Mouse (Mus musculus): ENCODE data around the gene Lrrc66. TPM values are rescaled to one million over a fixed set of nuclear protein-coding genes. Genes with fewer than 3 reads are reported as not detected.

The Lrrc66 gene
- polyA plus RNA-seq (2012; rRNA removed): 0.04 TPM in 2 replicates

DNA sequence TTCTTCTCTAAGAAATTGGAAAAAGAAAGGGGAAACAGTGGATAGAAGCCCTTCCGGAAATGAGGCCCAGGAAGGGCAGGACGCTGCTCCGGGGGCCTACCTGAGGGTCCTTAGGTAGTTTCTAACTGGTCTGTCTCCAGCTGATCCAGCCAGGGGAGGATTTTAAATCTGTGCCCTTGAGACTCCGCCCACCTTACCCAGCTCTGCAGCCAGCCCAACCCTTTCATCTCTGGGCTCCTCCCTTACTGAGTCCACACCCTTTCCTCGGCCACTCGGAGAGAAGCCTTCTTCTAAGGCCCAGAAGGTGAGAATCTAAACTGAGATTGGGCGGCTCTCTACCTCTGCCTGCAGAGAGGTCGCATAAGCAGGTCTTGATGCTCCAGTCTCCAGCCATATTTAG, at the start of gene Lrrc66:
Gene Lrrc66, minus strand, starts transcription at position 236 of the 400 bp plus-strand sequence.
- no peak for DNase-seq (ENCODE audit: extremely low spot score in 1 of 2, low spot score in 1 of 2)

DNA sequence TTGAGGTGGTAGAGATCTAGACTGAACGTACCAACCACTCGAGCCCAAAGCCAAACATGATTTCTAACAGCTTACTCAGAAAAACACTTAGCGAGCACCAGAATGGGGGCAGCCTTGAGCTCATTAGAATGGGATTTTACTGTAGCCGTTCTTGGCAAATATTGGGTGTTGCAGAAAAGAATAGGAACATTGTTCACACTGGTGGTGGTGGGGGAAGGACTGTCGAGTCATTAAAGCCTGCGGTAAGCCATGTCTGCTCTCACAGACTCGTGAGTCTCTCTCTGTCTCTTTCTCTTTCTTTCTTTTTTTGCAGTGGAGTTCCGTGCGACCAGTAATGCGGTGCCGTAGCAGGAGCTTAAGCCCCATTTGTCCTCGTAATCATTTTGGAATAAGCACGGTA, 44.3 kb upstream of the Lrrc66 start:
- DNase-seq (ENCODE audit: extremely low spot score in 1 of 2, low spot score in 1 of 2): peak in 1 of 2 experiments; percentile 45

DNA sequence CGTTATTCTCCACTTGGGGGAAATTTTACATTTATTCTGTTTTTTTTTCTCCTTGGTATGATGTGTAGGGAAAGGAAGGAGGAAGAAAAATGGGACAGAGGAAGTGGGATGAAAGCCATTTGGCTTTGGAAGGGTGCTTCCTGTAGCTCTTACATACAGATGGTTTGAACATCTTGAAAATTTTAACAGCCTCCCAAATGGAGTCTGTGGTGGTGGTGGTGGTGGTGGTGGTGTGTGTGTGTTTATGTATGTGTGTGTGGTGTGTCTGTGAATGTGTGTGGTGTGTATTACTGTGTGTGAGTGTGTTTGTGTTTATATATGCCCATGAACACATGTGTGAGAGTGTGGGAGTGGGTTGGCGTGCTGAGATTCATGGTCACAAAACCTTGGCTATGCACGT, 43.3 kb upstream of the Lrrc66 start:
- DNase-seq (ENCODE audit: extremely low spot score in 1 of 2, low spot score in 1 of 2): no peak

DNA sequence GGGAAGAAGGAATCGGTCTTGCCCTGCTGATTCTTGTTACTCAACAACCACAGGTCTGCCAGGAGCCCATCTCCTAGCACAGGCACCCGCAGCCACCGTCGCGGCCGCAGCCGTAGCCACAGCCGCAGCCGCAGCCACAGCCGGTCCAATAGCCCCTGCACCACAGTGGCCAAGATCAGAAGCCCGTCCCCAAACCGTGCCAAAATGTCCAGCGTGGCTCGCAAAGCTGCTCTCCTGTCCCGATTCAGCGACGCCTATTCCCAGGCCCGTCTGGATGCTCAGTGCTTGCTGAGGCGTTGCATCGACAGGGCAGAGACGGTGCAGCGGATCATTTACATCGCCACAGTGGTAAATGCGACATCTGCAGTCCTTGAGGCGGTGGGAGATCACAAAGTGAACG, 37.1 kb upstream of the Lrrc66 start:
- DNase-seq (ENCODE audit: extremely low spot score in 1 of 2, low spot score in 1 of 2): no peak

DNA sequence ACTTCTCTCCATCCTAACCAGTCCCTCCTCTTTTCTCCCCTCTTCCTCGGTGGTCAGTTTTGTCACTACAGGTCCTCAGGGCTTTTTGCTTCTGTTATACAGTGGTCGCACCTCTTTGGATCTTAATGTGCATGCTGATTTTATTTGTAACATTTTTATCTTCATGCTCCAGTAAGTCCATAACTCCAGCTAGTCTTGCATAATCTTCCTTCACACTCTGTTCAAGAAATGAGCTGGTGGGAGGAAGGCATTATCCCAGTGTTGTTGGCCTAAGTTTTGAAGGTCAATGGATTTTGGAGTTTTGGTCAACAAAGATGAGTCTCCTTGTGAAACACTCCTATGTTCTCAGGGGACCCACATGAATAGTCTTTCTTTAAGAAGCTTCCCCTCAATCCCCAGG, 35.6 kb upstream of the Lrrc66 start:
- DNase-seq (ENCODE audit: extremely low spot score in 1 of 2, low spot score in 1 of 2): no peak

DNA sequence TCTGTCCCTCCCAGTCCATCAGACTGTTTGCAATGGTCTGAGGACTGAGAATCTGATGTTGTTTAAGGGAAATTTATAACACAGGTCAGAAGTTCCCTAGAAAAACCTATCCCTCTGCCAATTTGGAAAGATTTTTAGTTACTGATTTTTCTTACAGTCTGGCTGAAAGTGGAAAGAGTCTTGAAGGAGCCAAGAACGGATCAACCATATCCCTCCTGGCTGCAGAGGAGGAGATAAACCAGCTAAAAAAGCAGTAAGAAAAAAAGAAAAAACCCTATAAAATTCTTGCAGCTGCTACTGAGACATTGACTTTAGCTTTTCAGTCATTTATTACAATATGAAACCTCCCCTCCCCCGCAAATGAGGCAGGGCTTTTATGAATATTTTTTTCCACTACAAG, 34.4 kb upstream of the Lrrc66 start:
- no peak for DNase-seq (ENCODE audit: extremely low spot score in 1 of 2, low spot score in 1 of 2)

DNA sequence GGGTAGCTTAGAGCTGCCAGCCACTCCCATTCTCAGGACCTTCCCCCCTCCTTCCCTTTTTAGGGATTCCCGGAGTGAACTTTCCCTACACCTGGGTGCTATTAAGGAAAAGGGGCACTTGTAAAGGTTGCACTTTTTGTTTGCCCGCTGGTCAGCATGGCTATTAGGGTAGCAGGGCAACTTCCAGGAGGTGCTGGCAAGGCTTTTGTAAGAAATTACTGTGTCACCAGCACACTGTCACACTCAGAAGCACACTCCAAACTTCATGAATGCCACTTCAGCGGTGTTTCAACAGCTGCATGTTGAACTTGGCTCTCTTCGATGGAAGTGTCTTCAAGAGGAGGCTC, 19.5 kb upstream of the Lrrc66 start:
- no peak for DNase-seq (ENCODE audit: extremely low spot score in 1 of 2, low spot score in 1 of 2)

DNA sequence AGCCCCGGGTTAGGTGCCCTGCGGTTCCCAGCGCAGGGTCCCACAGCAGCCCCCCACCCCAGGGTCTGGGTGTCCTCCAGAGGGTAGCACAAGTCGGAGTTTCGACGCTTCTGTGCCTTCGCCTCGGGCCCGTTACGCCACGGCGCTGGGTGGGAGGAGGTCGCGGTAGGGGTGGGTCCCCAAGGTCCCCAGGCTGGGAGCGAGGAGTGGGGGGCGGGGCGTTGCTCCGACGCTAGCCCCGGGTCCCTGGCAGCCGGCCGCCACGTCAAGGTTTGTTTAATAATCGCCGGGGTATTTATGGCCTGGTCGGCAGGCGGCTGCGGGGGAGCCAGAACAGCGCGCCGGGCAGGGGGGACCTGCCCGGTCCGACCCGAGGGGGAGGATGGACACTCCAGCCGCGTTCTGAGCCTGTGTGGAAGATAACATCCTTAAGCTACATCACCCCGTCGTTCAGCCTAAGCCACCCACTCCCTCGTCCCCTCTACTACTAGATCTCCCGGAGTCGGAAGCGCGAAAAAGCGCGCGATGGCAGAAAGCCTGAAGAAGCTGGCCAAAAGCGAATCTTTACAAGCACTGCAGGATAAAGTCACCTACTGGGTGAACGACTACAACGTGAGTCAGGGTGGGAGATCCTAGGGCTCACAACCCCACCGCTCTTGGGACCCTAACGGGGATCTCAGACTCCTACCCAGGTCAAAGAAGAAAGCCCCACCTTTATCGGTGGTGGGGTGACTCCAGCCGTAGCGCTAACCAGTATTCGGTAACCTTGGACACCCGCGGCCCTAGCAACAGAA, 18.9 kb upstream of the Lrrc66 start, which contains the start of gene Spata18:
Gene Spata18, plus strand, starts transcription at position 319 of the 794 bp plus-strand sequence.
- DNase-seq (ENCODE audit: extremely low spot score in 1 of 2, low spot score in 1 of 2): no peak

DNA sequence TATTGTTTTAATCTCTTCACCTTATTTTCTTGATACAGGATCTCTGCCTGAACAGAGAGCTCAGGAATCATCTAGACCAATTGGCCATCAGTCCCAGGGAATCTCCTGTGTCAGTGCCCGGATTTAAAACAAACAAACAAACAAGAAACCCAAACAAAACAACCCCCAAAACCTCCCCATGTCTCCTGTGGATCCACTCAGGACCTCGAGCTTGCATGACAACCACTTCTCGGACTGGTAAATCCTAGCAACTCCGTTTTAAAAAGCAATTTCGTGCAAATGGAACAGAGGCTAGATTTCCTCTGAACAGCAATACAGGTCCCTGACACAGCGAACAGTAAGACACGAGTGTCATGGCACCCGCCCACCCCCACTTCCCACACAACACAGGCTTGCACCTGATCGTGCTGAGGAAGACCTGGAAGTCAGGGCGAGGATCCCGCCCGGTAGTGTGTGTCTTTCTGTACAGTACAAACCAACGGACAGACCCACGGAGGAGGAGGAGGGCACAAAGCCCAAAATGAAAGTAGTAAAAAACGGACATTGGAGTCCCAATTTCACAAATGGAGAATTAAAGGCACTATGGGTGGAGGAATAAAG, 18.1 kb upstream of the Lrrc66 start:
- peak in 1 of 2 experiments; percentile 21 for DNase-seq (ENCODE audit: extremely low spot score in 1 of 2, low spot score in 1 of 2)

DNA sequence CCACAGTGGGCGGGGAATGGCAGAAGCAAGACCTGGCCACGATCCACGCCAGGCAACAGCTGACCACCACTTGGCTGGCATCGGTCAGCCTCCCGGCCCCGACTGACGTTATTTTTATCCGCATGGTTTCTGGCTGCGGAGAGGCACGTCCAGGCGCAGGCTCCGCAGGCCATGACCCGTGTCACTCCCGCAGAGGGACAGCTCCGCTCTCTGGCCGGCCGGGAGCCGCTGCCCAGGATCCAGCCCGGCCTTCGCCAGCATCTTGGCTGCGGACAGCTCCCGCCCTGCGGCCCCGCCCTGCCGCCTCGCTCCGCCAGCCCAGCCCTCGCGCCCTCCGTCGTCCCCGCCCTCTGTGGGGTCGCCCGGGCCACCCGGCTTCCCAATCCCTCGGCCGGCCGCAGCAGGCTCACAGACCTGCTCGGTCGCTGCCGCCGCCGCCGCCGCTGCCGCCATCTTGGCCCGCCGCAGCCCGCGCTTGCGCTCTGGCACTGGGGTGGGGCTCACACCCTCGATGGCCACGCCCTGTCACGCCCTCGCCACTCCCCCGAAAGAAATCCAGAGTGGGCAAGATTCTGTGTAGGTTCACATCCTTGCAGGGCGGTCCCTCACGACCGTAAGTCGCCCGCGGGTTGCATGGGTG, 15.1 kb upstream of the Lrrc66 start, which contains the start of gene Sgcb:
Gene Sgcb, minus strand, starts transcription at position 530 of the 640 bp plus-strand sequence.
- peak; percentile 76 to 90 for DNase-seq (ENCODE audit: extremely low spot score in 1 of 2, low spot score in 1 of 2)

DNA sequence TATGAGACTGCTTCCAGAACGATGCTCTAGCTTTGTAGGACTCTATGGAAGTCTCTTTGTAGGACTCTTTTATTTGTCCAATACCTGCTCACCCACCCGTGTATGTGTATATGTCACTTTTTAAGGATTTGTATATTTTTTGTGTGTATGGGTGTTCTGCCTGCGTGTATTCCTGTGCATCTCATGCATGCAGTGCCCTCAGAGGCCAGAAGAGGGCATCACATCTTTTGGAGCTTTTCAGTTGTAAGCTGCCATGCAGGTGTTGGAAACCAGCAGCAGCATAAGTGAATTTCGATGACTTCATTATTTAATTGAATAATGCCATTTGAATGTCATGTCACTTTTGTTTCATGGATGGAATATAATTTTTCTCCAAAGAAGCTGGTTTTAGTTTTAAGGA, 9.8 kb upstream of the Lrrc66 start:
- peak in 1 of 2 experiments; percentile 50 for DNase-seq (ENCODE audit: extremely low spot score in 1 of 2, low spot score in 1 of 2)

DNA sequence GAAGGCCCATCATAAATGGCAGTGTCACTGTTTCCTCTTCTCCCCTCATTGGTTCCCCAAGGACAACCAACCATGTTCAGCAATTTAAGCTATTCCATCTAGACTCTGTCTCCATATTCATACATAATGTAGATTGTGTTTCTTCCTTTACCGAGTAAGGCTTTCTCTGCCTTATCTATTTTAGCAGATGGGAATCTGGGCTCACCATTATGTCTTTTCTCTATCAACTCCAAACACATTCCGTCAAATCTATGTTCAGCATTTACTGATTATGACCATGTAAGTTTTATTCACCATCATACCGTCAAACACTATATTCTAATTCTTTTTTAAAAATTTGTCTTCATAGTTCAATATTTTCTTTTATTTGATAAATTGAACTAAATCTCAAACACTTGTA, 8.7 kb upstream of the Lrrc66 start:
- no peak for DNase-seq (ENCODE audit: extremely low spot score in 1 of 2, low spot score in 1 of 2)

DNA sequence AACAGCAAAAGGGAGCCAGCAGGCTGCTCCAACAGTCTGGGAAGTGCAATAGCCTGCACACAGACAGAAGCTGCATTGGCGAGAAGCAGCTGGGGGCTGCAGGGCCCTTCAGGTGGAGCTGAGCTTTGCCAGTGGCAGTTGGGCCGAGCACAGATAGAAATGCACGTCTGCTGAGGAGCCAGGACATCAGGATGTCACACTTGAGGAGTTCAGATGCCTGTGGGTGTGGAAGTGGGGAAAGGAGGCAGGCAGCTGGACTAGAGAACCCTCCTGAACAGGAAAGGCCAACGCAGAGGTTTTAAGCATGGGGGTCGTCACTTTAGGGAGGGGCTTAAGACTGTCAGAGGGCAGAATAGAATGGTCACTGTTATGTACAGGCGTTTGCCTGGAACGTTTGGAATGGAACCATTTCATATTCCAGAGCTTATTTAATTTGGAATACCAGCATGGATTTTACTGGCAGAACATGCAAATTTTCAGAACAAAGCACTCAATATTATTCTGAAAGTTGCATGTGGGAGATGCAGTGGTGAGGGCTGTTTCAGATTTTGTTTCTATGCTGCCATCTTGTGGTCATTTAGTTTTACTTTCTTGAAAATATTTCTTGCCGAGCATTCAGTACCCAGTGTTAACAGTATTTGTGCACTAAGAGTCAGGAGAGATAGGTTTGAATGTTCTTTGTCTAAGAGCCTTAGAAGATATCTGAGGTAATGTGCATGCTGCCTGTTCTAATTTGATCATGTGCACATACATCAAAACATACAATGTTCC, 5.2 kb upstream of the Lrrc66 start:
- DNase-seq (ENCODE audit: extremely low spot score in 1 of 2, low spot score in 1 of 2): peak in 1 of 2 experiments; percentile 78

DNA sequence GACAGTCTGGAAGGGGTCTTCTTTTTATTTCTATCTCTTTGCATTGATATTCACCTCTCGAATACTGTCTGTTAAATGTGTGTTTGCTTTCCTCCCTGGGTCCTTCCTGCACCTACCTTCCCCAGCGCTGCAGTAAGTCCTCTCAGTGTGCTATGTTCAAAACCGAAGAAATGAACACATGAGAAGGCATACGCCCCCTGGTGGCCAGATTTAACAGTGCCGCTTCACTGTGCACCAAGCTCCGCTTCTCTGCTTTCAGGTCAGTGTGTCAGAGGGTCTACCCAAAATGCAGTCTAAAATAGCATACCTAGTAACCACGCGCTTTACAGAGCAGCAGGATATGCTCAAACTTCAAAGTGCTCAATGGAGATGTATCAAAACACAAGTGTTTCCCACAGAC, 815 bp upstream of the Lrrc66 start:
- peak; percentile 52 to 93 for DNase-seq (ENCODE audit: extremely low spot score in 1 of 2, low spot score in 1 of 2)

DNA sequence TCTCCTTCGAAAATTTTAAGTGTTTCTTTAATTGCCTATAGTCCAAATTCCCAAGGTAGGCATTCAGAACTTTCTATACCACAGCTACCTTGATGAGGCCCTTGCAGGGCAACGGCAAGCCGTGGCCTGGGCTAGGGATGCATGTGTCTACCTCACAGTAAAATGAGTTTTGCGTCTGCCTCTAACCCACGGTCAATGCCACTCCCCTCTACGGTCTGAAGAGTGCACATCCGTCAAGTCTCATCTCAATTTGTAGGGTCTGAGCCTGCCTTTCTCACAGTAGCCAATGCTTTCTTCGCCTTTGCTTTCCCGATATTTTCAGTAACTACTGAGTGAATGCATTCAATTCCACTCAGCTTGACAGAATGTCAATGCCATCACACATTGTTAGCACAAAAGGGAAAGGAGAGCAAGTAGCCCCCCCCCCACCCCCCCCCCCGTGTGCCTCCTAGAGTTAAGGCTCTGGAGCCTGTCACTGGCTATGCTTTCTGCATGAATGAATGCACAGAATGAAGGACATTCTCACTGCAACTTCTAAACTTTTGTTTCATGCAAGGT, 1.2 kb downstream of the Lrrc66 start:
- no peak for DNase-seq (ENCODE audit: extremely low spot score in 1 of 2, low spot score in 1 of 2)

DNA sequence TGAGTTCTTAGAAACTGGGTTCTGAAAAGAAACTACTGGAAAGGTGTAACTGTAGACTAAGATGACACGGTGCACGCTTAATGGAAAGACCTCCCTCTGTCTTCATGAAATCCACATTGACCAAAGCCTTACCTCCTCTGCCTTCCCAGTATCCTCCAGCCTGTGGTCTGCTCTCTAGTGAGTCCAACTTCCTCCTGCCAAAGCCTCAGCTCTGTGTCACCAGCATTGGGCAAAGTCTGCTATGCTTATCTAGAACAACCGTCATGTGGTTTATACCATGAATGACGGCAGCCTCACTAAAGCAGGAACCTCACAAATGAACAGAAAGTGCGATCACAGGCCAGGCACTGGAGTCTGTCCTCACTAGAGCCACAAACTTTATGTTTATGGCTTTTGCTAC, 2.2 kb downstream of the Lrrc66 start:
- DNase-seq (ENCODE audit: extremely low spot score in 1 of 2, low spot score in 1 of 2): no peak

DNA sequence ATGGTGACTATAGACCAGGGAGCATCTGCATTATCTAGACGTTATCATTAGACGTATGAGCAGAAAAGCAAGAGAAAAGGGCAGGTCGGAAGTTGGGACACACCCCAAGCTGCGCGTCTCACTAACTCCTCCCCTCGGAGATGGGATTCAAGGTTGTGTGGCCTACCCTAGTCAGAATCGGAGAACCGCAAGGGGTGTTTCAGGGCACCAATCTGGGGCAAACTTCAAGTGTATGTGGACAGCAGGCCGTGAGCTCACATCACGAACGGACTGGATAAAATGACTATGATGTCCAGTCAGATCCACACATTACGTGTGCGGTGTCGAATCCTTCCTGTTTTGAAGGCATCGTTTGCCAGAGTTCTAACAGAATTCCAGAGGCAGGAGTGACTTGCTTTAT, 4.3 kb downstream of the Lrrc66 start:
- DNase-seq (ENCODE audit: extremely low spot score in 1 of 2, low spot score in 1 of 2): no peak

DNA sequence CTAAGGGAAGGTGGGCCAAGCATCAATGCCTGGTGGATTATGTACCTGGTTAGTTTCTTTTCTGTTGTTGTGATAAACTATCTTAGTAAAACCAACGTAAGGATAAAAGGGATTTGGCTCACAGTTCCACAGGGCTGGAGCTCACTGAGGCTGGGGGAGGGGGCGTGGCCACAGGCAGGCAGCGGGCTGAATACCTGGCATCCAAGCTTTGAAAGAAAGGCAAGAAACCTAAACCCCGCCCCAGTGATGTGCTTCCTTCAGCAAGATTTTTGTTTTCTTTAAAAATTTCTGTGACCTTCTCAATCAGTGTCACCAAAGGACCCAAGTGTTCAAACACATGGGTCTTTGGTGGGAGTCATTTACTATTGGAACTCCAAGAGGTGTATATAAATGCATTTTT, 4.8 kb downstream of the Lrrc66 start:
- no peak for DNase-seq (ENCODE audit: extremely low spot score in 1 of 2, low spot score in 1 of 2)

DNA sequence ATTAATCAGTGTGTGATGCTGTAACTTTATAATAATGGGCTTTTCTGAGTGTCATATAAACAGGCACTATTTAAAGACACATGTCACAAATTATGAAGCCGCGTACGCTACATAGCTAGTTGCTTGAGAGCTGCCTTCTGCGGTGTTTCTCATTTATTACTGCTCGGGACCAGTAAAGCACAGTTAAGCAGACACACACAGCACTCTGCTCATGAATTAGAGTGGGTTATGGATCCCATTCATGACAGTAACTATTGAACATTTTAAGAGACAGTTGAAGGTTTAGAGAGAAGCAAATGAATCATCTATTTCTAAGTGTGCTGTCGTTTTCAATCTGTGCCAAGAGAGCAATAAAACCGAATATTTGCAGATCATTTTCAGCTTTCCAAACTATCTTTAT, 5.5 kb downstream of the Lrrc66 start:
- DNase-seq (ENCODE audit: extremely low spot score in 1 of 2, low spot score in 1 of 2): no peak

DNA sequence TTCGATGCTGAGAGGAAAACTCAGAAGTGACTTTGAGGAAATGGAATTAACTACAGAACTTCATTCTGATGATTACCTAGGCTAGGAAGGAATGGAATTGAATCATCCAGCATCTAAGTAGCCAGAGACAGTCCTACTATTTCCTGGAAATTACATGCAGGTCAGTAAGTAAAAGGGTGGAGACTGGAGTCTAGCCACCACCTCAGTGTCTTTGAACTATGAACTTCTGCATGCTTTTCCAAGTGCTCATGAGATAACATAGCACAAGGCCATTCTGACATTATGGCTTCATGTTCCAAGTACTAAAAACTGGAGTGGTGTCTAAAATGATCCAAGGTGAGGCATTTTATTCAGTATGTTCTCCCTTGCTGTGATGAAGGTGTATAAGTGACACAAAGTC, 6.8 kb downstream of the Lrrc66 start:
- no peak for DNase-seq (ENCODE audit: extremely low spot score in 1 of 2, low spot score in 1 of 2)

DNA sequence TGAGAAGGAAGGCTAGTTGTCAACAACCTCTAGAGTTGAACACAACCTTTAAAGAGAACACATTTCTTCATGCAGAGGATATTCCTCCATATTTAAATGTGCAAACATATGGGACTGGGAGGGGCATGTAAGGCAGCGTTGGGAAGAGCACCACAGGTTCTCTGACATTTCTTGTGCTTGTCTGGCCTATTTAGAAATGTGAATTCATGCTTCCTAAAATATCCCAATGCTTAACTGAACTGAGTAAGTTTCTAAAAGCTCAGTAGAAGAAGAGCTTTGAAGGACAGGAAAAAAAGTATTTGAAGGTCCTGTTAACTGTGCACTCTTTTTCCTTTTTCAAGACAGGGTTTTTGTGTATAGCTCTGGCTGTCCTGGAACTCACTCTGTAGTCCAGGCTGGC, 13.4 kb downstream of the Lrrc66 start:
- no peak for DNase-seq (ENCODE audit: extremely low spot score in 1 of 2, low spot score in 1 of 2)

Measured in frontal cortex, adult 2 months (tissue).